Mouse (Mus musculus) forebrain, embryonic 14.5 days (tissue): ENCODE results near the gene Ddn. TPM values are rescaled to one million over a fixed set of nuclear protein-coding genes. Genes with fewer than 3 reads are reported as not detected.

Experiments used
- ATAC-seq: fragments of 200-750 bp; cut with Nextera tagmentation; 2 replicates; pipeline ENCODE4 v1.8.0; 2017; ENCODE audit warnings: mild to moderate bottlenecking, moderate library complexity
- DNase-seq: peaks from one replicate; pipeline ENCODE4 v3.0.0-alpha.2; 2015; ENCODE audit warnings: low spot score
- H3K27ac ChIP-seq: fragments of 300-500 bp; sonication (generic); 2 replicates; pipeline ENCODE4 v1.5.1; 2014; ENCODE audit warnings: low read depth, mild to moderate bottlenecking, control low read depth, low read length, moderate library complexity
- H3K27me3 ChIP-seq: fragments of 300-500 bp; sonication (generic); replicated peaks from 2 replicates; pipeline ENCODE4 v1.6.1; 2014; ENCODE audit warnings: low read length, control low read depth, mixed read lengths; ENCODE audit not compliant: control insufficient read depth, insufficient read depth
- H3K36me3 ChIP-seq: fragments of 300-500 bp; sonication (generic); 2 replicates; pipeline ENCODE4 v1.6.1; 2014; ENCODE audit warnings: low read length, control low read depth; ENCODE audit not compliant: control insufficient read depth, insufficient read depth
- H3K4me1 ChIP-seq: fragments of 300-500 bp; sonication (generic); 2 replicates; pipeline ENCODE4 v1.6.1; 2014; ENCODE audit warnings: antibody characterized with exemption, low read length, control low read depth; ENCODE audit not compliant: control insufficient read depth, insufficient read depth
- H3K4me2 ChIP-seq: fragments of 300-500 bp; sonication (generic); 2 replicates; pipeline ENCODE4 v1.6.1; 2014; ENCODE audit warnings: mild to moderate bottlenecking, control low read depth, low read length
- H3K4me3 ChIP-seq: fragments of 300-500 bp; sonication (generic); 2 replicates; pipeline ENCODE4 v1.5.1; 2014; ENCODE audit warnings: low read depth, low read length, control low read depth
- H3K9ac ChIP-seq: fragments of 300-500 bp; sonication (generic); 2 replicates; pipeline ENCODE4 v1.6.1; 2014; ENCODE audit warnings: mild to moderate bottlenecking, low read length, control low read depth, moderate library complexity
- H3K9me3 ChIP-seq: fragments of 300-500 bp; sonication (generic); replicated peaks from 2 replicates; pipeline ENCODE4 v1.6.1; 2016; ENCODE audit warnings: low read length, control low read depth, mixed read lengths; ENCODE audit not compliant: control insufficient read depth
- WGBS: fragments of 180-500 bp; shearing (Covaris S2); extraction: QIAGEN DNeasy Blood & Tissue Kit; methylation state at CpG from one replicate; pipeline ENCODE4 v1.1.7; 2014; 5-methylcytosine and 5-hydroxymethylcytosine counted together
- polyA plus RNA-seq: library from polyadenylated mRNA; unstranded; fragments of >200 nt; fragmentation: Nextera tagmentation; extraction: Ambion mirVana; gene quantifications from 2 replicates; pipeline ENCODE4 v1.2.1, GENCODE M21; 2014

The Ddn gene
- polyA plus RNA-seq, 1 experiment from 2014 or later: 0.33 TPM

- Histone ChIP-seq H3K4me2 (no peak overlapping the region), H3K9ac (no peak overlapping the region), H3K36me3 (peaks cover 15% of the 10 kb centered on the region), H3K4me1 (no peaks in the 10 kb centered on the region), H3K27ac (no peak overlapping the region), H3K9me3 (no peaks in the 10 kb centered on the region), H3K27me3 (no peaks in the 10 kb centered on the region), H3K4me3 (no peak overlapping the region)
- DNase-seq (no peak), ATAC-seq (no peak)
- 90% methylated on average over 2 of the region's 2 CpGs for WGBS
Measured at GRCm38 (mm10) chr15:98754125-98754524, 55.2 kb downstream of the Ddn start.

Other genes starting within 250 kb of the Ddn start
- gene Ccnt1, start 238.6 kb downstream of the Ddn start, polyA plus RNA-seq: 51.3 and 61.7 TPM in 2 replicates
- not detected in 2 replicates for gene 4930415O20Rik, start 238.5 kb downstream of the Ddn start, polyA plus RNA-seq
- gene Adcy6, start 199.4 kb downstream of the Ddn start, polyA plus RNA-seq: 6.4 and 10.4 TPM in 2 replicates
- 75.9 and 95.4 TPM in 2 replicates for gene Cacnb3, start 178.7 kb downstream of the Ddn start, polyA plus RNA-seq
- gene Ddx23, start 146.6 kb downstream of the Ddn start, polyA plus RNA-seq: 18.2 and 24.3 TPM in 2 replicates
- 6.3 and 6.8 TPM in 2 replicates for gene Rnd1, start 132.0 kb downstream of the Ddn start, polyA plus RNA-seq
- 3.2 and 3.3 TPM in 2 replicates for gene Ccdc65, start 101.3 kb downstream of the Ddn start, polyA plus RNA-seq
- 2.6 and 3.8 TPM in 2 replicates for gene Fkbp11, start 81.3 kb downstream of the Ddn start, polyA plus RNA-seq
- 31.7 and 41.4 TPM in 2 replicates for gene Arf3, start 46.3 kb downstream of the Ddn start, polyA plus RNA-seq
- gene Wnt10b, start 31.3 kb downstream of the Ddn start, polyA plus RNA-seq: not detected in 2 replicates
- 0.56 TPM in 1 of 2 replicates, not detected in the other for gene Wnt1, start 19.6 kb downstream of the Ddn start, polyA plus RNA-seq
- gene Prkag1, start 22.0 kb upstream of the Ddn start, polyA plus RNA-seq: 82.1 and 87.3 TPM in 2 replicates
- gene Kmt2d, start 61.7 kb upstream of the Ddn start, polyA plus RNA-seq: 8.0 and 12.2 TPM in 2 replicates
- 30.3 and 33.5 TPM in 2 replicates for gene Rhebl1, start 85.0 kb upstream of the Ddn start, polyA plus RNA-seq
- gene Dhh, start 89.0 kb upstream of the Ddn start, polyA plus RNA-seq: 0.18 and 0.36 TPM in 2 replicates
- gene Lmbr1l, start 108.7 kb upstream of the Ddn start, polyA plus RNA-seq: 10.9 TPM in 2 replicates
- gene Tuba1b, start 125.1 kb upstream of the Ddn start, polyA plus RNA-seq: 1,499 and 1,719 TPM in 2 replicates
- not detected in 2 replicates for gene Gm49450, start 144.1 kb upstream of the Ddn start, polyA plus RNA-seq
- gene Tuba1a, start 144.2 kb upstream of the Ddn start, polyA plus RNA-seq: 18,182 and 18,289 TPM in 2 replicates
- 56.7 and 93.1 TPM in 2 replicates for gene Tuba1c, start 220.4 kb upstream of the Ddn start, polyA plus RNA-seq
- 0.84 and 1.0 TPM in 2 replicates for gene Prph, start 245.7 kb upstream of the Ddn start, polyA plus RNA-seq